Mouse (Mus musculus) bone marrow, adult 2 months (tissue): ENCODE data around the gene Alyref. TPM values are rescaled to one million over a fixed set of nuclear protein-coding genes. Genes with fewer than 3 reads are reported as not detected.

Experiments used
- H3K27ac ChIP-seq: fragments of 200-500 bp; 2 replicates; pipeline ENCODE4 v1.5.1; 2012; ENCODE audit warnings: low read depth, mild to moderate bottlenecking, control low read depth, inconsistent platforms, low read length; ENCODE audit not compliant: control insufficient read depth, poor library complexity, insufficient read depth
- H3K4me1 ChIP-seq: fragments of 200-500 bp; 2 replicates; pipeline ENCODE4 v1.6.1; 2011; ENCODE audit warnings: low read length; ENCODE audit not compliant: control insufficient read depth, insufficient read depth
- H3K4me3 ChIP-seq: fragments of 200-500 bp; replicated peaks from 2 replicates; pipeline ENCODE3; 2011; ENCODE audit warnings: mild to moderate bottlenecking, low read depth, low read length, control low read depth; ENCODE audit not compliant: control insufficient read depth
- CTCF ChIP-seq: fragments of 200-500 bp; IDR thresholded peaks from 2 replicates; pipeline ENCODE4 v1.5.1; 2011; ENCODE audit warnings: low read length, control low read depth; ENCODE audit not compliant: control insufficient read depth, insufficient read depth
- POLR2A ChIP-seq: fragments of 200-500 bp; IDR thresholded peaks from 2 replicates; pipeline ENCODE4 v1.6.1; 2011; ENCODE audit warnings: low read depth, mild to moderate bottlenecking, control low read depth, low read length, borderline replicate concordance; ENCODE audit not compliant: control insufficient read depth
- WGBS: fragments of 180-500 bp; shearing (Covaris S2); methylation state at CpG from one replicate; pipeline ENCODE4 v1.1.7; 2018; 5-methylcytosine and 5-hydroxymethylcytosine counted together
- polyA plus RNA-seq: library from polyadenylated mRNA; stranded (reverse); fragments of >200 nt; gene quantifications from 2 replicates; pipeline ENCODE4 v1.2.4, GENCODE M21; 2011; ENCODE audit warnings: low replicate concordance; ENCODE audit not compliant: missing spikeins, insufficient read depth, insufficient read length

The Alyref gene
- polyA plus RNA-seq, 1 experiment, result 174 TPM

DNA sequence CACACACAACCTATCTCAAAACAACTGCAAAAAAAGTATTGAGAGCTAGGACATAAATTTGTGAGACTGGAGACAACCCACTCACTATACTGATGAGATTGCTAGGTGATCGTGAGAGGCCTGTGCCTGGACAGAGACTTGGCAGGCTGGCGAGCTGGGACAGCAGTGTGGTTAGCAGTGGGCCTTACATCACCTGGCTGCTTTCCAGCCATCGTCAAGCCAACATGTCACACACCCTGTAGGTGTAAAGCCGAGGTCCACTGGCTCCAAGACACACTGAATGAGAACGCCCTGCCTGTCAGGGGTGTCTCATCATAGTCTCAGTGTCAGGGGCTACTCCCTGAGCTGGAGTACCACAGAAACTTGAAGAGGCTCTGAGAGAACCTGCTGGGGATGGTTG is 45.4 kb downstream of the Alyref start:
- H3K4me3 ChIP-seq, result no peak overlapping the region
- 61% methylated on average over 5 of the region's 5 CpGs for WGBS
- TF ChIP-seq POLR2A (no peak), CTCF (no peak)
- peaks cover 4% of the 10 kb centered on the region for H3K4me1 ChIP-seq
- no peak overlapping the region for H3K27ac ChIP-seq

- Histone ChIP-seq H3K4me1 (peaks cover 4% of the 10 kb centered on the region), H3K27ac (peak within 1 kb of the TSS; percentile 91), H3K4me3 (peak within 1 kb of the TSS; percentile 80)
- 93% methylated on average over 28 of the region's 28 CpGs for WGBS
- TF ChIP-seq CTCF, result no peak
- no peak for TF ChIP-seq POLR2A
Observed at GRCm38 (mm10) chr11:120550810-120551440, 47.2 kb downstream of the Alyref start, which contains the start of gene Ppp1r27. Gene Ppp1r27 (minus strand): TSS chr11:120551132.

DNA sequence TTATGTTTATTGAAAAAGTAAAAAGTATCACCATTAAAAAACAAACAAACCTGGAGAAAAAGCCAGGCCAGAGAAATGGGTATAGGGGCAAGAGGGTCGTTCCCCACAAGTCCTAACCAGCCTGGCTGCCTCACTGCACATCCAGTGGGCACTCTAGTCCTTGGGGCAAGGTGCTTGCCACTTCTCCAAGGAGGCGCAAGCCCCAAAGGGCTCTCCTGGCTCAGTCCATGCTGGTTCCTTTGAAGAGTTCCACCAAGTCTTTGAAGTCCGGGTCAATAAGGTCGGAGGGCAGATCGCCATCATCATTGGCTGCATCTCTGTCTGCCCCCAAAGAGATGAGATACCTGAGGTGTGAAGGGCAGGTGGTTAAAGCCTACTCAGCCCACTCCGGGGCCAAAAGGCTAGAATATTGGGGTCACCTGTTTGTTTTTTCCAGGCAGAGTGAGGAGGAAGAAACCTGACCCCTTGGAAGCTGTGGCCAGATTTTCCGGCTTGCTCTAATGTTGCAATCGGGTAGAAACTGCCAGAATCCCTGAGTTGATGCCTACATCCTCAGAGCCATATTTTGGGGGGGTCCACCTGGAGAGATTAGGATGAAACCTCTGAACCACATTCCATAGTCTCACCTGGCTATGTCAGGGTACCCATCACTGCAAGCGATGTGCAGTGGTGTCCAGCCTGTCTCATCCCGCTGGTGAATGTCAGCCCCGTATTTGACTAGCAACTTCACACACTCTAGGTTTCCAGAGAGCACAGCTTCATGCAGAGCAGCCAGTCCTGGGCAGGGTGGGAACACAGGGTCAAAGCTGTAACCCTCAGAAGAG is 48.0 kb downstream of the Alyref start:
- 57% methylated on average over 11 of the region's 11 CpGs for WGBS
- Histone ChIP-seq H3K27ac (peak overlapping the region; percentile 91), H3K4me3 (peak overlapping the region; percentile 80), H3K4me1 (peaks cover 4% of the 10 kb centered on the region)
- TF ChIP-seq CTCF (no peak), POLR2A (no peak)

- Histone ChIP-seq H3K4me1 (peaks cover 4% of the 10 kb centered on the region), H3K4me3 (peak within 1 kb of the TSS; percentile 81), H3K27ac (peak within 1 kb of the TSS; percentile 91)
- under 1% methylated on average over 61 of the region's 87 CpGs for WGBS
- TF ChIP-seq CTCF (no peak), POLR2A (peak; percentile 62; the same call in 1 of the 2 replicates)
Observed at GRCm38 (mm10) chr11:120549168-120549945, 48.8 kb downstream of the Alyref start, which contains the start of gene Mcrip1. Gene Mcrip1 (minus strand): TSS chr11:120549727.

GRCm38 (mm10) chr11:120548786-120549167 is 49.4 kb downstream of the Alyref start:
- H3K4me1 ChIP-seq, result peaks cover 4% of the 10 kb centered on the region
- H3K27ac ChIP-seq, result peak overlapping the region; percentile 91
- H3K4me3 ChIP-seq, result peak overlapping the region; percentile 81
- TF ChIP-seq CTCF (no peak), POLR2A (no peak)
- 7% methylated on average over 7 of the region's 7 CpGs for WGBS

DNA sequence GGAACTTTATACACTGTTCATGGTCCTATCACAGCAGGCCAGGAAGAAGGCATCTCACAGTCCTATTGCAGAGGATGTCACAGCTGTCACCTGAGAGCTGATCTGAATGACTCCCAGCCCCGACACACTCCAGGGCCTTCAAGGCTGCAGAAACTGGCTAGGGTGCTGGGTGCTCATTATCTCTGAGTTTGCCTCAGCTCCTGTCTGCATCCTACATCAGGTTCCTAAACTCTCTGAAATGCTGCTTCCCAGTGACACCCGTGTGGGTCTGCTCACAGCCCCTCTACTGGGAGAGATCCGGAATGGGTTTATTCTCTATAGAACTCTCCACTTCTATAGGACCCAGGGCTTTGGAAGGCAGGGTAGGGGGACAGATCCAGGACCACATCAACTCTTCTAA is 50.0 kb downstream of the Alyref start:
- H3K4me1 ChIP-seq, result peaks cover 4% of the 10 kb centered on the region
- TF ChIP-seq POLR2A, result no peak
- no peak for TF ChIP-seq CTCF
- H3K4me3 ChIP-seq, result no peak overlapping the region
- 68% methylated on average over 3 of the region's 3 CpGs for WGBS
- no peak overlapping the region for H3K27ac ChIP-seq

DNA sequence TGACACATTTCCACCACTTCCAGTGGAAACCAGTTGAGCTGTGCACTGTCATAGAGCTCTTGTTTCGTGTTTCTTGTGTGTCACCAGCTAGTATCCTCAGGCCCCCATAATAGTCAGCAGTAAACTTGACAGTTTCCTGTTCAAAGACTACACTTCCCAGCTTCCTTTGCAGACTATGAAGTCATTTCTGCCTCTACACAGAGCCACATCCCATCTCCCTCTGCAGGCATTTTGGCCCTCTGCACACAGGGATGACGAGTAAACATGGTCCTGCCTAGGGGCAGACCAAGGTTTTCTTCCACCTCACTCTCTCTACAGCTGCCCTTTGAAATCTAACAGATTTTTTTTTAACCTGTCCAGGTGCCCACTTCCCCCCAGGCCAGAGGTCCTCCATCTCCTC is 50.7 kb downstream of the Alyref start:
- 39% methylated on average over 2 of the region's 2 CpGs for WGBS
- no peak for TF ChIP-seq POLR2A
- no peak for TF ChIP-seq CTCF
- no peak overlapping the region for H3K4me3 ChIP-seq
- peaks cover 4% of the 10 kb centered on the region for H3K4me1 ChIP-seq
- H3K27ac ChIP-seq, result no peak overlapping the region

GRCm38 (mm10) chr11:120545964-120546363 is 52.2 kb downstream of the Alyref start:
- H3K4me1 ChIP-seq, result peaks cover 4% of the 10 kb centered on the region
- 89% methylated on average over 3 of the region's 3 CpGs for WGBS
- H3K27ac ChIP-seq, result no peak overlapping the region
- TF ChIP-seq POLR2A, result no peak
- no peak for TF ChIP-seq CTCF
- H3K4me3 ChIP-seq, result no peak overlapping the region
